Mouse (Mus musculus): Measurements from ENCODE around the gene Mylpf. TPM values are rescaled to one million over a fixed set of nuclear protein-coding genes. Genes with fewer than 3 reads are reported as not detected.
A peak's percentile ranks its signal among the peaks of the same experiment; 100 is the strongest.
"Not testable (repeated sequence)": the region's sequence is repeated elsewhere in the genome, so short reads cannot be mapped to it uniquely, and the experiment has no call there.

Gene Mylpf
- polyA plus RNA-seq, 1 experiment from 2014 or later: 22.8 TPM

DNA sequence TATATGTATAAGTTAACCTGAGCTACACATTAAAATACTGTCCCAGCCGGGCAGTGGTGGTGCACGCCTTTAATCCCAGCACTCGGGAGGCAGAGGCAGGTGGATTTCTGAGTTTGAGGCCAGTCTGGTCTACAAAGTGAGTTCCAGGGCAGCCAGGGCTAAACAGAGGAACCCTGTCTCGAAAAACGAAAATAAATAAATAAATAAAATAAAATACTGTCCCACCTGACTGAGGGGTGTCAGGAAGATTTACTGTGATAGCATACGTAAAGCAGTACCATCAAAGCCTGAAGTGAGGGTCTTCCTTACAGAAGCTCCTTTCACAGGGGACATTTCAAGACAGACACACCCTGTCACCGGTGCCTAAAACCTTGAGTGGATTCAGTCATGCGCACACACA is 41.8 kb downstream of the Mylpf start:
- not testable (repeated sequence) for H3K4me2 ChIP-seq (ENCODE audit: low read depth, low read length); H3K27me3 ChIP-seq (ENCODE audit: control insufficient read depth, insufficient read depth, low read length); H3K9me3 ChIP-seq (replicated peaks; ENCODE audit: control insufficient read depth, low read length); H3K36me3 ChIP-seq (replicated peaks; ENCODE audit: control insufficient read depth, insufficient read depth, low read depth, low read length); H3K4me3 ChIP-seq (ENCODE audit: low read depth, low read length); ATAC-seq (replicated peaks; ENCODE audit: insufficient number of reproducible peaks, low FRiP score, low TSS enrichment, low read depth); H3K4me1 ChIP-seq (ENCODE audit: control insufficient read depth, insufficient read depth, low read length); H3K9ac ChIP-seq (replicated peaks; ENCODE audit: low read length); H3K27ac ChIP-seq (replicated peaks; ENCODE audit: low read depth, low read length); DNase-seq (ENCODE audit: low spot score)
- WGBS: 93% methylated on average over 8 of the region's 8 CpGs

DNA sequence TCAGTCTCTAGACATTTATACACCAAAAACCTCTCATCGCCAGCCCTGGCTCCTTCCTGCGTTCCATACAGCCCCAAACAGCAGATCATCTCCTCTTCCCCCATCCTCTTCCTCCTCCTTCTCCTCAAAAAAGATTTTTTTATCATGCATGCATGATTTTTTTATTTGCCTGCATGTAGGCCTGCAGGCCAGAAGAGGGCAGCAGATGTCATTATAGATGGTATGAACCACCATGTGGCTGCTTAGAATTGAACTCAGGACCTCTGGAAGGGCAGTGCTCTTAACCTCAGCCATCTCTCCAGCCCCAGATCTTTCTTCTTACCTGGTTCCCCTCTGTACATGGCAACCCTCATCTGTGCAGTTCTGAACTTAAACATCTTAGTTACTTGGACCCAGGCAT is 43.7 kb downstream of the Mylpf start:
- no peak overlapping the region for H3K9ac ChIP-seq (replicated peaks; ENCODE audit: low read length)
- 83% methylated on average over 2 of the region's 2 CpGs for WGBS
- H3K36me3 ChIP-seq (replicated peaks; ENCODE audit: control insufficient read depth, insufficient read depth, low read depth, low read length): no peaks in the 10 kb centered on the region; the same call in none of the 2 replicates
- H3K27ac ChIP-seq (replicated peaks; ENCODE audit: low read depth, low read length): no peak overlapping the region
- no peak overlapping the region for H3K4me3 ChIP-seq (ENCODE audit: low read depth, low read length)
- ATAC-seq (replicated peaks; ENCODE audit: insufficient number of reproducible peaks, low FRiP score, low TSS enrichment, low read depth) (no peak), DNase-seq (ENCODE audit: low spot score) (peak; percentile 64)
- no peaks in the 10 kb centered on the region; the same call in 1 of the 2 replicates for H3K4me1 ChIP-seq (ENCODE audit: control insufficient read depth, insufficient read depth, low read length)
- no peaks in the 10 kb centered on the region for H3K9me3 ChIP-seq (replicated peaks; ENCODE audit: control insufficient read depth, low read length)
- H3K4me2 ChIP-seq (ENCODE audit: low read depth, low read length): no peak overlapping the region
- H3K27me3 ChIP-seq (ENCODE audit: control insufficient read depth, insufficient read depth, low read length): no peaks in the 10 kb centered on the region

DNA sequence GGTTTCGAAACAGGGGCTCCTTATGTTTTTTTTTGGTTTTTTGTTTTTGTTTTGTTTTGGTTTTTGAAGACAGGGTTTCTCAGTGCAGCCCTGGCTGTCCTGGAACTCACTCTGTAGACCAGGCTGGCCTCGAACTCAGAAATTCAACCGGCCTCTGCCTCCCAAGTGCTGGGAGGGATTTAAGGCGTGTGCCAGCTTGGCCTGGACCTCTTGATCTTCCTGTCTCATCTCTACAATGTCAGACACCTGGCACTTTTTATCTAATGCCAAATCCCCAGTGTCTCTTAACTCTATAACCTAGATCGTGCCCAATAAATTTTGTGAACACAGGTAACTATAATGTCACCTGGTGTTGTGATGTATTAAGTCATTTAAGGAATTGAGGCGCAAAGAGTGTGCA is 44.7 kb downstream of the Mylpf start:
- H3K27ac ChIP-seq (replicated peaks; ENCODE audit: low read depth, low read length): no peak overlapping the region
- DNase-seq (ENCODE audit: low spot score): no peak
- ATAC-seq (replicated peaks; ENCODE audit: insufficient number of reproducible peaks, low FRiP score, low TSS enrichment, low read depth): no peak
- H3K4me1 ChIP-seq (ENCODE audit: control insufficient read depth, insufficient read depth, low read length): no peaks in the 10 kb centered on the region; the same call in 1 of the 2 replicates
- H3K9me3 ChIP-seq (replicated peaks; ENCODE audit: control insufficient read depth, low read length): no peaks in the 10 kb centered on the region
- no peaks in the 10 kb centered on the region for H3K27me3 ChIP-seq (ENCODE audit: control insufficient read depth, insufficient read depth, low read length)
- peak overlapping the region; percentile 51 for H3K4me3 ChIP-seq (ENCODE audit: low read depth, low read length)
- no peak overlapping the region; the same call in 1 of the 2 replicates for H3K9ac ChIP-seq (replicated peaks; ENCODE audit: low read length)
- H3K4me2 ChIP-seq (ENCODE audit: low read depth, low read length): peak overlapping the region; percentile 61
- 83% methylated on average over 6 of the region's 6 CpGs for WGBS
- H3K36me3 ChIP-seq (replicated peaks; ENCODE audit: control insufficient read depth, insufficient read depth, low read depth, low read length): no peaks in the 10 kb centered on the region; the same call in 1 of the 2 replicates

DNA sequence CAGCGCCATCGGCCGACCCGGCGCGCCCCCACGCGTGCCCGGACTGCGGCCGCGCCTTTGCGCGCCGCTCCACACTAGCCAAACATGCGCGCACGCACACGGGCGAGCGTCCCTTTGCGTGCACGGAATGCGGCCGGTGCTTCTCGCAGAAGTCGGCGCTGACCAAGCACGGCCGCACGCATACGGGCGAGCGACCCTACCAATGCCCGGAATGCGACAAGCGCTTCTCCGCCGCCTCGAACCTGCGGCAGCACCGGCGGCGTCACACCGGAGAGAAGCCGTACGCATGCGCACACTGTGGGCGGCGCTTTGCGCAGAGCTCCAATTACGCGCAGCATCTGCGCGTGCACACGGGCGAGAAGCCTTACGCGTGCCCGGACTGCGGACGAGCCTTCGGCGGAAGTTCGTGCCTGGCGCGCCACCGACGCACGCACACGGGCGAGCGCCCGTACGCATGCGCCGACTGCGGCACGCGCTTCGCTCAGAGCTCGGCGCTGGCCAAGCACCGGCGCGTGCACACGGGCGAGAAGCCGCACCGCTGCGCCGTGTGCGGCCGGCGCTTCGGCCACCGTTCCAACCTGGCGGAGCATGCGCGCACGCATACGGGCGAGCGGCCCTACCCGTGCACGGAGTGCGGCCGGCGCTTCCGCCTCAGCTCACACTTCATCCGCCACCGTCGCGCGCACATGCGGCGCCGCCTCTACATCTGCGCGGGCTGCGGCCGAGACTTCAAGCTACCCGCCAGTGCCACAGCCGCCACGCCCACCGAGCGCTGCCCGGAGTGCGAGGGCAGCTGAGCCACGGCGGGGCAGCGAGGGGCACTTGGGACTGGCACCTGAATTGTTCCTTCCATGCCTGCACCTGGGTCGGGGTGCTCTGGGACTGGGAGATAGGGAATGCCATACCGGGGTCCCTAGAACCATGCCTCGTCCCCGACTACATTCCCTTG is 45.4 kb downstream of the Mylpf start:
- Histone ChIP-seq H3K36me3 (replicated peaks; ENCODE audit: control insufficient read depth, insufficient read depth, low read depth, low read length) (no peaks in the 10 kb centered on the region; the same call in 1 of the 2 replicates), H3K9ac (replicated peaks; ENCODE audit: low read length) (peak overlapping the region; percentile 74), H3K27ac (replicated peaks; ENCODE audit: low read depth, low read length) (peak overlapping the region; percentile 74), H3K9me3 (replicated peaks; ENCODE audit: control insufficient read depth, low read length) (no peaks in the 10 kb centered on the region), H3K4me2 (ENCODE audit: low read depth, low read length) (peak overlapping the region; percentile 86), H3K4me1 (ENCODE audit: control insufficient read depth, insufficient read depth, low read length) (no peaks in the 10 kb centered on the region; the same call in 1 of the 2 replicates), H3K4me3 (ENCODE audit: low read depth, low read length) (peak overlapping the region; percentile 51), H3K27me3 (ENCODE audit: control insufficient read depth, insufficient read depth, low read length) (no peaks in the 10 kb centered on the region)
- DNase-seq (ENCODE audit: low spot score): peak; percentile 98
- ATAC-seq (replicated peaks; ENCODE audit: insufficient number of reproducible peaks, low FRiP score, low TSS enrichment, low read depth): peak; percentile 95
- WGBS: 1% methylated on average over 122 of the region's 136 CpGs

DNA sequence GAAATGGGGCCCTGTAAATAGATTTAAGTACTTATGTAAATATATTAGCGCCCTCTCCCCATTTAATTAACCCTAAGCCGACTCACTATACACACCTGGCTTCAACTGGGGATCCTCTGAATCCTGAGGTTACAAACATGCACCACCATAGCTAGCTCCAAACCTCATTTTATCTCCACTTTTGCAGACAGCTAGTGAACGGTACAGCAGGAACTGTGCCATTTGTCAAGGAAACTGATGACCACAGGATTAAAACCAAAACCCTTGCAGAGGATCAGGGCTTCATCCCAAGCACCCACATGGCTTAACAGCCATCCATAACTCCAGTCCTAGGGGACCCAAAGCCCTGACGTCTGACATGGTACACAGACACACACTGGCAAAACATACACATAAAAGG is 46.3 kb downstream of the Mylpf start:
- Histone ChIP-seq H3K4me3 (ENCODE audit: low read depth, low read length) (no peak overlapping the region), H3K36me3 (replicated peaks; ENCODE audit: control insufficient read depth, insufficient read depth, low read depth, low read length) (no peaks in the 10 kb centered on the region; the same call in 1 of the 2 replicates), H3K9ac (replicated peaks; ENCODE audit: low read length) (peak overlapping the region; percentile 74), H3K27me3 (ENCODE audit: control insufficient read depth, insufficient read depth, low read length) (no peaks in the 10 kb centered on the region), H3K4me1 (ENCODE audit: control insufficient read depth, insufficient read depth, low read length) (no peaks in the 10 kb centered on the region; the same call in 1 of the 2 replicates), H3K4me2 (ENCODE audit: low read depth, low read length) (peak overlapping the region; percentile 86), H3K9me3 (replicated peaks; ENCODE audit: control insufficient read depth, low read length) (no peaks in the 10 kb centered on the region), H3K27ac (replicated peaks; ENCODE audit: low read depth, low read length) (peak overlapping the region; percentile 74)
- ATAC-seq (replicated peaks; ENCODE audit: insufficient number of reproducible peaks, low FRiP score, low TSS enrichment, low read depth): no peak
- DNase-seq (ENCODE audit: low spot score): no peak
- 33% methylated on average over 4 of the region's 4 CpGs for WGBS

DNA sequence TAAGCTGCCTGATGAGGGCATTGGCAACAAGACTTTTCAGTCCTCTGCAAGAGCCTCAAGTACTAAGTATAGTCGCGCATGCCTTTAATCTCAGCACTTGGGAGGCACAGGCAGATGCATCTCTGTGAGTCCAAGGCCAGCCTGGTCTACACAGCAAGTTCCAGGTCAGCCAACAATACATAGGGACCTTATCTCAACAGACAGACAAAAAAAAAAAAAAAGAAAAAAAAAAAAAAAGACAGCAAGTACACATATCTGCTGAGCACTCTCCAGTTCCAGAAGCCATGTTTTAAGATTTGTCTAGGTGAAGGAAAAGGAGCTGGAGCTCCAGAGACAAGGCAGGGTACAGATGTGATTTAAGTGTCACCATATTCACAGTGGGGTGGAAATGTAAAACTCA is 47.3 kb downstream of the Mylpf start:
- Histone ChIP-seq H3K9ac (replicated peaks; ENCODE audit: low read length) (no peak overlapping the region), H3K9me3 (replicated peaks; ENCODE audit: control insufficient read depth, low read length) (no peaks in the 10 kb centered on the region), H3K4me2 (ENCODE audit: low read depth, low read length) (no peak overlapping the region), H3K4me3 (ENCODE audit: low read depth, low read length) (no peak overlapping the region), H3K36me3 (replicated peaks; ENCODE audit: control insufficient read depth, insufficient read depth, low read depth, low read length) (no peaks in the 10 kb centered on the region), H3K27me3 (ENCODE audit: control insufficient read depth, insufficient read depth, low read length) (no peaks in the 10 kb centered on the region), H3K27ac (replicated peaks; ENCODE audit: low read depth, low read length) (no peak overlapping the region), H3K4me1 (ENCODE audit: control insufficient read depth, insufficient read depth, low read length) (no peaks in the 10 kb centered on the region; the same call in 1 of the 2 replicates)
- 92% methylated on average over 2 of the region's 2 CpGs for WGBS
- ATAC-seq (replicated peaks; ENCODE audit: insufficient number of reproducible peaks, low FRiP score, low TSS enrichment, low read depth): no peak
- DNase-seq (ENCODE audit: low spot score): no peak

DNA sequence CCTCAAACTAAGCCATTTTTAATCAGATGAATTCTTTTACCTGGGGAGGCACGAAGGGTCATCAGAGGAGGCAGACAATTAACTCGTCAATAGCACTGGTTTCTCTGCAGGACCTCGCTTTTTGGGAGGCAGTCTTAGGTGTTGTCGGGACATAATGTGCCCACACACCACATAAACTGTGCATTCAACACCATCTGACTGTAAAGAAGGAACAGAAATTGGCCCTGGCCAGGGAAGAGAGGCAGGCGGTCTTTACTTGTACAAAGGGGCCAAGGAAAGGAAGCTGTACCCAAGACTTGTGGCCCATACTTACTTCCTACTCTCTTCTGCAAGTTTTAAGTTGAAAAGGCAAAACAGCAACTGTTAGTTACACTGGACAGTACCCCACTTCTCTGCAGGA is 47.8 kb downstream of the Mylpf start:
- DNase-seq (ENCODE audit: low spot score) (no peak), ATAC-seq (replicated peaks; ENCODE audit: insufficient number of reproducible peaks, low FRiP score, low TSS enrichment, low read depth) (no peak)
- Histone ChIP-seq H3K36me3 (replicated peaks; ENCODE audit: control insufficient read depth, insufficient read depth, low read depth, low read length) (no peaks in the 10 kb centered on the region), H3K4me1 (ENCODE audit: control insufficient read depth, insufficient read depth, low read length) (no peaks in the 10 kb centered on the region; the same call in 1 of the 2 replicates), H3K9me3 (replicated peaks; ENCODE audit: control insufficient read depth, low read length) (no peaks in the 10 kb centered on the region), H3K27me3 (ENCODE audit: control insufficient read depth, insufficient read depth, low read length) (no peaks in the 10 kb centered on the region), H3K9ac (replicated peaks; ENCODE audit: low read length) (no peak overlapping the region), H3K4me2 (ENCODE audit: low read depth, low read length) (no peak overlapping the region), H3K27ac (replicated peaks; ENCODE audit: low read depth, low read length) (no peak overlapping the region), H3K4me3 (ENCODE audit: low read depth, low read length) (no peak overlapping the region)
- 91% methylated on average over 5 of the region's 5 CpGs for WGBS
